Mouse (Mus musculus) layer of hippocampus, postnatal 10 days (tissue): ENCODE data around the gene 4933434E20Rik. TPM values are rescaled to one million over a fixed set of nuclear protein-coding genes. Genes with fewer than 3 reads are reported as not detected.

Experiments
- DNase-seq, 2 experiments: peaks; one replicate each; pipeline ENCODE4 v3.0.0; 2021; ENCODE audit warnings: low spot score in 2 of 2
- long read RNA-seq: library from polyadenylated mRNA; stranded (forward); transcript quantifications from one replicate; pipeline ENCODE4 v2.0.0, GENCODE M21; 2023
- total RNA-seq, 2 experiments: library from RNA; stranded (reverse); gene quantifications; 2 replicates each; pipeline ENCODE4 v1.2.3; 2021

4933434E20Rik gene
- 10 to 100 TPM; 83.5 to 91.6 TPM for total RNA-seq
- long read RNA-seq, transcript 4933434E20Rik-206 (7 exons, 2,510 nt): major isoform, 29 of 38 reads
- long read RNA-seq, partial matches to known transcripts: 1 of 38 reads
- long read RNA-seq, other reads (novel, unspliced or antisense): 5 of 38 reads

DNA sequence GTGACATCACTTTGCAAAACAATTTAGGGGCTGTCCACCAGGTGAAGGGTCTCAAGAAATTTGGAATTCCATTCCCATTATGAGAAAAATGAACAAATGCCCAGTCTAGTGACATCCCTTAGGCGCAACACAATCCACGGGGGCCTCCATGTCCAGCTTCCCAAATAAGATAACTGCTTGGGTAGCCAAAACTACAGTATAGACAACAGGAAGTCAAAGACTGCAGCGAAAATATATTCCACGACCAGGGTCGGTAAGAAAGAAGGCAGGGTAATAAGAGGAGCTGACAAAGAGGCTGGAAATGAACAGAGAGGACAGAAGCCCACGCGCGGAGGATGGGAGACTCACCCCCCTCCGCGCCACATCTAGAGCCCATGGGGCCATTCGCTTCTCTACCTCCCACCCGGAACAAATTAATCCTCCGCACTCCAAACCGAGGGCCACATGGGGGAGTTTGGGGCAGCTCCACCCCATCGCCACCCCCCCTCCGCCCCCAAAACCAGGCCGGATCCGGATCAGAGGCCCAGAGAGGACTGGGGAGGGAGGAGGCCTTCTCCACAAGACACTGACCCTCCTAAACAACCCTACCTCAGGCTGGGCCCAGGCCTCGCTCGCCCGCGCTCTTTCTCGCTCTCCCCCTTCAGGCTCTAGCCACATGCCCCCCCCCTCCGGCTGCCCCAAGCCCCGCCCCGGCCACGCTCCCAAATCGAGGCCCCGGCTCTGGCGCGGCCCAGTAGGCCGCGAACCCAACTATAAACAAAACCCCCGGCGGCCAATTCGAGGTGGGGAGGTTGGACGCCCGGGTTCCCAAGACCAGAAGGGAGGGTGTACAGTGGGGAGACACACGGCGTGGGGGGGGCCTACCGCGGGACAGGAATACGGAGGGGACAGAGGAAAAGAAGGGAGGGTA lies at the start of gene 4933434E20Rik:
TSS of gene 4933434E20Rik (plus strand) at position 196 of the 910 bp plus-strand sequence.
- DNase-seq: peak in 1 of 2 experiments; percentile 60

DNA sequence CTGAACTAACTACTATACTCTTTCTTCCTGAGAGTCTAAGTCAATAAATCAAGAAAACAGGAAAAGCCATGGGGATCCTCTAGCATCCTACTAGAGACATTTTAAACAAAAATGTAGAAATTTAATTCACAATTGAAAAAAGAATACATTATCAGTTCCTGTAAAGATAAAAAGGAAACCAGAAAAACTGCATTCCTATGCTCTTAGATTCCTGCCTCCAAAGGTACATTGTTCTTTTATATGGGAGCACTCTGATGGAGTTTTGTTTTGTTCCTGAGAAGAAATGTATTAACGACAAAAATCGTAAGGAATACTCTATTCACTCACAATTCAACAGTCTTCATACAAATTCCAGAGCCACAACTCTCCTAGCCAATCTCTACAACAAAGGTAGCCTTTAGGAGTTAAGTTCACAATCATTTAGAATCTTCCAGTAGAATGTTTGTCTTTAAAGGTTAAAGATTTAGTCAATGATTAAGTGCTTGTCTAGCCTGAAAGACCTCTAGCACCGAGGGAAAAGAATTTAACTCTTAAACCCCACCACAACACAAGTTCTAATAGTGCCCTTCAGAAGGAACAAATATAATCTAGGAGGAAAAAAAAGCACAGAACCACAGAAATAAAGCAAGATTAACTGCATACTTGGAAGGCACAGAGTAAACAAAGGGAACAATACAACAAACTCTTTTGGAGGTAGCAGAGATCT lies 47.2 kb upstream of the 4933434E20Rik start:
- DNase-seq: no peak

DNA sequence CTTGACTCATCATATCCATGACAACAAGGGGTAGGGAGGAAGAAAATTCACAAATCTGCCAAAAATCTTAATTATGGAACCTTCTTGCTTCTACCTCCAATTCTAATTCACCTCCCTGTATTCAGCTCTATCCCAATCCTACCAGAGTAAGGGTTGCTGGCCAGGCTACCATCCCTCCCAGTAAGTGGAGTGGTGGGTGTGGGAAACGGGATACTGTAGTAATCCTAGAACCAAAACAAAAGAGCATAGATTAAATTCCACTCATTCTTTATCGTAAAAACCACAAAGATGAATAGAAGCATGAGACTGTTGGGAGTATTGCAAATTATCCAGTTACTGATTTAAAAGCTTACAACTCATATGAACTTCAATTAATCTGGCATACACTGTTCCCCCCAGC lies 41.1 kb upstream of the 4933434E20Rik start:
- DNase-seq: no peak

DNA sequence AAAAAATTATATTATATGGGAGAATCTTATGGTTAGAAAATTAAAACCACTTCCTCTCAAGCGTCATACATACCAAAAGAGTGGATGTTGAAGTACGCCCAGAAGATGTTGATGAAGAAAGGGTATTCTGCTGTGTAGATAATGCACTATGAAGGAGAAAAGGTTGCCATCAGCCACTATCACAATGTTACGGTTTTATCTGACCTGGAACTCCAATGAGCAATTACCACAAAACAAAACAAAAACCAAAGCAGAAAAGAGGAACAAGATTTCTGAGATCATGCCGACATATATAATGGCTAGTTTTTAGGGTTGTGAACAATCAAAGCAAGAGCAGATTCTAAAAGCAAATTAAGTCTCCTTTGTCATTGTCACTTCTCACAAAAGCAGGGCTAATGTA lies 34.8 kb upstream of the 4933434E20Rik start:
- no peak for DNase-seq

DNA sequence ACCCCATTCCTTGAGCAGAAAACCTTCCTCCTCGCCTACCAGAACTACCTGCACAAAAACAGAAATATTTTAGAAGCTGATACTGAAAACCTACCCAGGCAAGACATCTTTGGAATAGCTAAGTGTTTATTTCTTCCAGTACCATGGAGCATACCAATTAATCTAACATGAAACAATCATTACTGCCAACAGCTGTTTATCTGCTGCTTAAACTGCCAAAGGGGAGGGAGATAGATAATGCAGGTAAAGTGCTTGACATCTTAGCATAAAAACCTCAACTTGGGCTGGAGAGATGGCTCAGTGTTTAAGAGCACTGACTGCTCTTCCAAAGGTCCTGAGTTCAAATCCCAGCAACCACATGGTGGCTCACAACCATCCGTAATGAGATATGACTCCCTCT lies 16.8 kb upstream of the 4933434E20Rik start:
- DNase-seq: no peak

DNA sequence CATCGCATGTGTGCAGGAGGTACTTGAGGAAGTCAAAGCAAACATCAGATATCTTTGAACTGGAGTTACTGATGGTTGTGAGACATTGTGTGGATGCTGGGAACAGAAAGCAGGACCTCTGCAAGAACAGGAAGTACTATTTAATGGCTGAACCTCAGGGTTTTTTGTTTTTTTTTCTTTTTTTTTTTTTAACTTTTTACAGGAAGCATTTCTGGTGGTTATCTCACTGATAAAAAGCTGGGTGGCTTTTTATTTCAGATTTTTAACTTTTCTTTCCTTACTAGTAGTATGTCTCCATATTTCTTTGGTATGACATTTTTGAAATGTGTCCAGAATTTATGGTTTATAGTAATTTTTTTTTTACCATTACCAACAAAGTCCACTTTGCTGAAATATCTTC lies 15.2 kb upstream of the 4933434E20Rik start:
- no peak for DNase-seq

DNA sequence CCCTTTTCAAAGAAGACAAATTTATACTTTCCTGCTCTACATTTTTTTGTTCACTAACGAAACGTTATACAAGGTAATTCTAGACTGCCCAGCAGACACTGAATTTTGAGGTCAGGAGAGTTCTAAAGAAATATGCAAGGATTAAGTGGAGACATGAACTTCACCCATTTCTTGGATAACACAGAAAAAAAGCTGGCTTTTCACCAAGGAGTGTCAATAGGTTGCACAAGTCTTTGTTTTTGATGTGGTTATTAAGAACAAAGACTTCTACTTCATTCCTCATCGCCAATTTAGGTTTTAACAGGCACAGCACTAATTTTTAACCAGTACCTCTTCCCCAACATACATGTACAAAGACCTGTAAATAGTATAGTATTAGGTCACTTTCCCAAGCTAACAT lies 1.7 kb upstream of the 4933434E20Rik start:
- DNase-seq: no peak

DNA sequence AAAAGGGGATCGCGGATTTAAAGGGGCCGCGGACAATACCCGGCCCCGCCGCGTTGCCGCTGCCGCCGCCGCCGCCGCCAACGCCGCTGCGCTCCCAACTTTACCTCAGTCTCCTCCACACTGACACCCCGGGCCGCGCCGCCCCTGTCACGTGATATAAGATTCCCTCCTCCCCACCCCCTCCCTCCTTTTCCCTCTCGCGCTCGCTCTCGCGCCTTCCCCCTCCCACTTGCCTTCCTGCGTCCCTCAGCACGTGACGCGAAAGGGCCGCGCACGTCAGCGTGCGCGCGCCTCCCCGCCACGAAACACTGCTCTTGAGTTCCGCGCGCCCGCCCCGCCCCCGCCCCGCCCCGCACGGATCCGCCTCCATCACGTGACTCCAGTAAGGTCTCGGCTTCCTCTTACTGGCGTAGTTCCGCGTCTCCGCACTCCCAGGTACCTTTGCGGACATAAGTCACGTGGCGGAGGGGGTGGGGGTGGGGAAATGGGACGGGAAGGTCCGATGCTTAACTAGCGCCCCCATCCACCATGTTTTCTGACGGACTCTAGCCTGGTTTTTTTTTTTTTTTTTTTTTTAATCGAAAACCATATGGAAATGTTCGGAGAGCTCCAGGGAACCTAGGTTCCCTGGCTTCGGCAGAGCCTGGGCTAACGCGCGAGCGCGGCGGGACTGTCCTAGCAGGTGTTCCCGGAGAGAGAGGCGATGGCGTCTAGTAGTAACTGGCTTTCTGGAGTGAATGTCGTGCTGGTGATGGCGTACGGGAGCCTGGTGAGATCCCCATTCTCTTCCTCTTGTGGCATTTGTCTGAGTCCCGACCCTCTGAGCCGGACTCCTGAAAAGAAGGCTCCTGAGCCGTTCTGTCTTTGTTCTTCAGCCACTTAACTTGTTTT lies 1.2 kb downstream of the 4933434E20Rik start, which contains the start of gene Ubap2l:
TSS of gene Ubap2l (minus strand) at position 278 of the 891 bp plus-strand sequence.
- peak; percentile 91 for DNase-seq

DNA sequence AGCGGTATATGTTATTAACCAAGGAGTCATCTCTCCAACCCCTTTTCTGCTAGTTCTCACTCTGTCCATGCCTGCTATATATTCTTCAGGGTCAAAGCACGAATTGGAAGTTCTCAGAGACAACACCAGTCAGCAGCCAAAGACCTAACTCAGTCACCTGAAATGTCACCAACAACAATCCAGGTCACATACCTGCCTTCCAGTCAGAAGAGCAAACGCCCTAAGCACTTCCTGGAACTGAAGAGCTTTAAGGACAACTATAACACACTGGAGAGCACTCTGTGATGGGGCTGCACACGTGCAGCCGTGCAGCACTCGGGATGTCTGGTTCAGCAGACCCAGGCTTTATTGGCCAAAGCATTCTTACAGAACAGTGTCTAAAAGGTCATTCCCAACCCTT lies 10.1 kb downstream of the 4933434E20Rik start:
- no peak for DNase-seq

DNA sequence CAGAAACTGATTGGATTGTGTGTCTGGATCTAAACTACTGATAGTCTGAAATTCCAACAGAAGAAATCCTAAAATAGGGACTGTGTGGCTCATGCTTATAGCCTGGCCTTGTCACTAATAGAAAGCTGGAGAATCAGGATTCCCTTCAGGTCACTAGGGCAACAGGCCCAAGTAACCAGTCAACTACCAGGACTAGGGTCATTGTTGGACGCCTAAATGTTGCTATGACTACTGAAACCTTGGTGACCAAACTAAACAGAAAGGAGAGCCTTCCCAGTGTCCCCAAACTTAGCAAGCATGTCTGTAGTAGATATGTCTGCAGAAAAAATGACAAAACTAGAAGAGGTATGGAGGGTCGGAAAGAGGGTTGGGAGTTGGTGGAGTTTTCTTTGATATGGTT lies 11.1 kb downstream of the 4933434E20Rik start:
- no peak for DNase-seq

DNA sequence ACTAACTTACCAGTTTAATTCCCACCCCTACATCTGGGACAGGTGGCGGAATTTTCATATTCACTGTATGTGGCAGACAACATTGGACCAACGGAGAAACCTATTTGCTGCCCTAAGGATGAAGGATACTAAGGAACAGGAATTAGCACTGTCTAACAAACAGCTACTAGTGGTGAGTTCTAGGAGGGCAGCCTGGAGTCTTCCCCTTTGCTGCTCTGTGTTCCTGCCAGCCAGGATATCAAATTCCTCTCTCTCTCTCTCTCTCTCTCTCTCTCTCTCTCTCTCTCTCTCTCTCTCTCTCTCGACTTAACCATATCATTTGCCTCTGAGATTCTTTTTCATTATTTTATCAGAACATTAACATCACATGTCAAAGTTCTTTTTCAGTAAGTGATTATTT lies 12.9 kb downstream of the 4933434E20Rik start:
- DNase-seq: no peak

DNA sequence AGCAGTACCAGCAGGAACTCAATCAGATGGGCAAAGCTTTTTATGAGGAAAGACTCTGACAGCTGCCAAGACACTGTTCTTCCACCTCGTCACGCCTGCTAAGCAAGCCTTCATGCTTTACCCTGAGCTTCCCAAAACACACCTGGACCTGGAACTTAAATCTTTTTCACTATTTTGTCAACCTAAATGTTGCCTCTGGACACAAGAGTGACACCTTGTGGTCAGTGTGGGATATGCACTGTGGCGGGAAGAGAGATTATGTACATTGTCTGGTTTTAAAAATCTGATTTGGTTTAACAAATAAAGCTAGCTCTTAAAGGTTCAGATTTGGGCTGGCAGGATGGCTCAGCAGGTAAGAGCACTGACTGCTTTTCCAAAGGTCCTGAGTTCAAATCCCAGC lies 14.1 kb downstream of the 4933434E20Rik start:
- peak; percentile 32 to 53 for DNase-seq

DNA sequence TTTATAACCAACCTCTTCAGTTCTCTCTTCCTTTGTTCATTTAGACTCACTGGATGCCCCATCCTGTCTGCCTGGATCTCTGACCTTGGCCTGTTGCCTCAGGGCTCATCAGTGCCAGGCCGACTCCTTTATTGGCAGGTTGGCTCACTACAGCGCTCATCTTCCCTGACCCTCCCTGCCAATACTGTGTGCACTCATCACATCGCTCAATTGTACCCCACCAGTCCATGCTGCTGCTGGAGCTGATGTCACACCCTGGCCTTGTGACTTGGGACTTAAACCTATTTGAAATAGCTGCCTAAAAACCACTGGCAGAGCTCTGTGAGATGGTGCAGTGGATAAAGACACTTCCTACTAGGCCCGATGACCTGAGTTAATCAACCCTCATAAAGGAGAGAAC lies 16.4 kb downstream of the 4933434E20Rik start:
- no peak for DNase-seq

DNA sequence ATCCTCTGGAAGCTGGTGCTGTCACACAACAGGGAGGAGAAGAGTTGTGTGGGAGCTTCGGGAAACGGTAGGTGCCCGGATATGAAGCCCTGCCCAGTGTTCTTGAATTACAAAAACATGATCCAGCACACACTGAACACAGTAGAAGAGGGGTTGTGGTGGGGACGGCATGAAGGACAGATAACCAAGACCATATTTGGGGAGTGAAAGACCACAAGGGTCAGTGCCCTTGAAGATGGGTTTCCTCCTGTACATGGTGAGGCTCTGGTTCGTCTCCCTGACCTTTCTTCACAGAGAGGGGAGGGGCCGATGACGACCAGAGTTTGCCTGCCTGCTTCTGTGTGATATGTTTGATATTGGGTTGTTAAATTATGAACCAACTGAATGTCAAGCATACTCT lies 18.3 kb downstream of the 4933434E20Rik start:
- no peak for DNase-seq

DNA sequence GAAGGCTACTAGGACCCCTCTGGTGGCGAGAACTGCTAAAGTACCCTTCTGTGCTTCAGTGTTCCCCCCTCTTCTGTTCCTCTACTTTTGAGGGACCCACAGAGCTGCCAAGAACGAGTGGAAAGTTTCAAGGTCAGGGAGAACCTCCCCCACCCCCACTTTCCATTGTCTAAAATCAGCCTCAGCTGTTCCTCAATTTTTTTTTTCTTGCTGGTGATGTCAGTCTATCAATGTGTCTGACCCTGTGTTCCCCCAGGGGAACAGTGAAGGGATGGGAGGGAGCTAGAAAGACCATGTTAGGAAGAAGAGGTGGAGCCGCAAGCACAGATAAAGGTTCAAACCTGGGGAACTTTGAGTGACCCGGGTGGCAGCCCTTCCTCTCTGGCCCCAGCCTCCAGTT lies 20.9 kb downstream of the 4933434E20Rik start, which contains the start of gene Tpm3:
TSS of gene Tpm3 (plus strand) at position 356 of the 400 bp plus-strand sequence.
- DNase-seq: no peak

DNA sequence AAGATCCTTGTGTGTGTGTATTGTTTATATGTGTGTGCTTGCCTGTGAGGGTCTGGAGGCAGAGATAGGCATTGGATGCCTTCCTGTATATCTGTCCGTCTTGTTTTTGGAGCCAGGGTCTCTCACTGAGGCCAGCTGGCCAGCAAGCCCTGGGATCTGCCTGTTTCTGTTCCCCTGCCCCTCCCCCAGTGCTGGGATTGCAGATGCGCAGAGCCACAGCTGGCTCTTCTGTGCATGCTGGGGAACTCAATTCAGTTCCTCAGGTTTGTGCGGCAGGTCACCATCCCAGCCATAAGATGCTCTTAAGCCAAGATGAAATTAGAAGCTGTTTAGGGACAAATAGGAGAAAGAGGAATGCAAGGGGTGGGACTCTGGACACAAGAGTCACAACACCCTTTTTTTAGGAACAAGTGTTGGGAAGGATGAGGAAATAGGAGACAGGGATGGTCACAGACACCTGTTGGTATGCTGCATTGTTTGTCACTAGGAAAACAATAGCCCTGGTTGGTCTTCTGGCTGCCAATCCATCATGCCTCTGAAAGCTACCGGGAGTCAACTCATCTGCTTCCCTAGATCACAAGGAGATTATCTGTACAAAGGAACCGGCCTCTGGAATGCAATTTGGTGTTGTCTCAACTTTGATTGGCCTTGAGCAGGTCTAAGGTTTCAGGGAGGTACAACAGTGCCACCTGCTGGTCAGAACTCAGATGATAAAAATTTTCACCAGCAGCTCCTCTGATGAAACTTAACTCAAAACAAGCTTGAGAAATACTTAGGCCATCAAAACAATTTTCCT lies 25.7 kb downstream of the 4933434E20Rik start:
- DNase-seq: peak; percentile 88 to 89

DNA sequence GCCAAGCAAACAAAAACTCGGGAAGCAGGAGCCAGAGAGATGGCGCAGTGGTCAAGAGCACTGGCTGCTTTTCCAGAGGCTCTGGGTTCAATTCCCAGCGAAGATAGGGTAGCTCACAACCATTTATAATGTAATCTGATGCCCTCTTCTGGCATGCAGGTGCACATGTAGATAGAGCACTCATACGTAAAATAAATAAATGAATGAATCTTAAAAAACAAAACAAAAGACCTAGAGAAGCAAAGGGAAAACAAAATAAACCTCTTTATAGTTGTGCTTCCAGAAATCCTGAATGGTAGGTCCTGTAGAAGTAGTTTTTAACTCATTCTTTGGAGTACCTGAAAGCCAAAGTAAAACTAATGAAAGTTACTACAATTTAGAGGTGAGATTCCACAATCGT lies 26.8 kb downstream of the 4933434E20Rik start:
- DNase-seq: no peak

DNA sequence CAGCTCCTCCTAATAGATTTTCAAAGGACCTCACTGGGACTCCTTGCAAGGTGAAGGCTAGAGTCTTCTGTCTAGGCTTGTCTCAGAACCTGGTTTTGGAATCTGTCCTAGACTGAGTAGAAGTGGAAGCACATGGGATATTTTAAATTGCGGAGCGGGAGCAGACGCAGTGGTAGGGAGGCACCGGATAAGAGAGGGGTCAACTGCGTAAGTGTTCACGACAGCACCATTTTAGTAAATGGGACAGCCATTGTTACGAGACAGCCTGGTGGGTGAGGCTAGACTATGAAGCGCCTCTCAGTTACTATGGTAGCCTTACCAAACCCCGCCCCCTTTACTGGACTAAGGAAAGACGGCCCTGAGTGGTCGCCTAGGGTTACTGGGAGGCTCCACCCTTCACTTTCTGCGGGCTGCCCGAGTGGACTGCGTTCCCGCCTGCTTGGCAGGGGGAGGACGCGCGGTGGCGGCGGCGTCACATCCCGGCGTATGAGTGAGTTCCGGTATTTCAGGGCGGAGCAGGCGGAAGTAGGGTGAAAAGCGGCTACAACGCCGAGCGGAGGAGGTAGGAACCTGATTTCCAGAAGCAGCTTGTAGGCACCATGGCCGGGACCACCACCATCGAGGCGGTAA lies 27.8 kb downstream of the 4933434E20Rik start:
- peak; percentile 87 to 90 for DNase-seq

DNA sequence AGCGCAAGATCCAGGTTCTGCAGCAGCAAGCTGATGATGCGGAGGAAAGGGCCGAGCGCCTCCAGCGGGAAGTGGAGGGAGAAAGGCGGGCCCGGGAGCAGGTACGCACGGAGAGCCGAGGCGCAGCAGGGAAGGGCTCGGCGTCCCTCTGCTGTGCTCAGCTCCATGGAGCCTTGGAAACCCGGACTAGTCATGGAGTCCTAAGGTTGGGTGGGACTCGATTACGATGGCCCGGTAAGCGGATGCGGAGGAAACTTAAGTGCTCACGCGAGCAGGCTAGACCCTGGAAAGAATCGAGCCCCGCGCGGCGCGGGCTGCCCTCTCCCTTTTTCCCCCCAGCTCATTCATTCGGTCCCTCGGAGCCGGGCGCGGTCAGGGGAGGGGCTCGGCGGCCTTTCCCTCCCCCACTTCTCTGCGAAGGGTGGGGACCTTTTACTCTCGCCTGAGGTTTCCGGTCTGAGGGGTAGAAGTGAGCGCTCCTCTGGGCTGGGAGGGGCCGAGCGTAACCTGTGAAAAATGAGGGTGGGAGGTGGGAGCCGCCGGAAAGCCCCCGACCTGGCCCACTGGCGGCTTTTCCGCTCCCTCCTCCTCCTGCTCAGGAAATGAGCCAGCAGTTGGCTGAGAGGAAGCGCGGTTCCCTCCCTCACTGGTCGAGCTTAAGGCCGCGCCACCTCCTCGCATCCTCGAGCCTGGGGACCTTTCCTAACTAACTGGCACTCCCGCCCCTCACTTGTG lies 28.5 kb downstream of the 4933434E20Rik start:
- DNase-seq: peak; percentile 57 to 68
